Mouse (Mus musculus) brain, embryonic 18.5 days (tissue): ENCODE measurements around the gene Gm20388.

ENCODE experiments used
- DNase-seq: peaks from one replicate; pipeline ENCODE4 v3.0.0-alpha.2; 2012; ENCODE audit warnings: low read depth, low spot score

Gene Gm20388

GRCm38 (mm10) chr8:122469965-122470364, 2559.3 kb downstream of the Gm20388 start:
- no peak for DNase-seq

- no peak for DNase-seq
Measured at GRCm38 (mm10) chr8:122470691-122471090, 2560.1 kb downstream of the Gm20388 start.

GRCm38 (mm10) chr8:122473911-122474421, 2563.3 kb downstream of the Gm20388 start:
- DNase-seq = no peak

- no peak for DNase-seq
Measured at GRCm38 (mm10) chr8:122474951-122475560, 2564.4 kb downstream of the Gm20388 start.

GRCm38 (mm10) chr8:122475580-122476320, 2565.1 kb downstream of the Gm20388 start, which contains the start of the genes Rnf166 and Ctu2:
Rnf166 (minus strand) TSS chr8:122476064.
Ctu2 (plus strand) TSS chr8:122476143.
- DNase-seq = peak; percentile 75

GRCm38 (mm10) chr8:122482448-122482847, 2571.8 kb downstream of the Gm20388 start:
- DNase-seq = no peak

- DNase-seq = no peak
Measured at GRCm38 (mm10) chr8:122483877-122484276, 2573.2 kb downstream of the Gm20388 start.

- DNase-seq = no peak
Measured at GRCm38 (mm10) chr8:122484831-122485230, 2574.2 kb downstream of the Gm20388 start.

- DNase-seq = no peak
Measured at GRCm38 (mm10) chr8:122488387-122488786, 2577.7 kb downstream of the Gm20388 start.

- DNase-seq = no peak
Measured at GRCm38 (mm10) chr8:122497016-122497734, 2586.5 kb downstream of the Gm20388 start.

- DNase-seq = no peak
Measured at GRCm38 (mm10) chr8:122497912-122498311, 2587.3 kb downstream of the Gm20388 start.

GRCm38 (mm10) chr8:122500856-122501255, 2590.2 kb downstream of the Gm20388 start:
- no peak for DNase-seq

- no peak for DNase-seq
Measured at GRCm38 (mm10) chr8:122511552-122511951, 2600.9 kb downstream of the Gm20388 start.

- no peak for DNase-seq
Measured at GRCm38 (mm10) chr8:122512392-122512791, 2601.8 kb downstream of the Gm20388 start.

GRCm38 (mm10) chr8:122515699-122516098, 2605.1 kb downstream of the Gm20388 start:
- no peak for DNase-seq

- no peak for DNase-seq
Measured at GRCm38 (mm10) chr8:122517541-122518190, 2607.0 kb downstream of the Gm20388 start.

- no peak for DNase-seq
Measured at GRCm38 (mm10) chr8:122520611-122521010, 2610.0 kb downstream of the Gm20388 start.

GRCm38 (mm10) chr8:122522796-122523651, 2612.4 kb downstream of the Gm20388 start:
- no peak for DNase-seq

- no peak for DNase-seq
Measured at GRCm38 (mm10) chr8:122523652-122524360, 2613.2 kb downstream of the Gm20388 start.

- DNase-seq = no peak
Measured at GRCm38 (mm10) chr8:122524506-122524905, 2613.9 kb downstream of the Gm20388 start.
